Comparison of ENCODE assay signal across 8 mouse cellular contexts in the genomic region with DNA sequence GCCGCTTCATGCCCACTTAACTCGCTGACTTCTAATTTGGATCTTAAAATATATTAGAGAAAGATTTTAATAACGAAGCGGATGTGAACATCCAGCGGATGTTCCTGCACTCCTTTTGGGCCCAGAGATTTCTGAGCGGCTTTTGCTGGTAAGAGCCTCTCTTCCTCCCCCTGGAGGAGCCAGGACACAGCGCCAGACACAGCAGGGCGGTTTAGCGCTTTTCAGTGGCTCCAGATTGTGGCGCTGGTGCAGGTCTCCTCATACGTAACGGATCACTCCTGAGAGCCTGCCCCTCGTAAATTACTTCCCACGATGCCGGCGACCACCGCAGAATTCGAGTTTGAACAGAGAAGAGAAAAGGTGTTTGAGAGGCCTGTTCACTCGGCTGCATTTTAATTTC. TPM values are rescaled to one million over a fixed set of nuclear protein-coding genes. Genes with fewer than 3 reads are reported as not detected.
DNase-seq lines count a peak whose midpoint lies in the region; ATAC-seq lines count a peak whose summit lies in the region.

No protein-coding gene starts in this region.

- peak; percentile 41 for DNase-seq in layer of hippocampus, adult 11-12 months (ENCODE audit: low spot score)
- no peak for DNase-seq in layer of hippocampus, adult 9-10 months (ENCODE audit: low spot score)
- peak; percentile 53 to 64 for DNase-seq in heart, postnatal 10 days
- DNase-seq in kidney, postnatal 25 days = peak; percentile 70 to 79

- H3K4me2 ChIP-seq in embryonic facial prominence, embryonic 12.5 days (replicated peaks) = peak overlapping the region; percentile 50
- peak overlapping the region; percentile 17; the same call in 1 of the 2 replicates for H3K4me2 ChIP-seq in liver, embryonic 16.5 days (ENCODE audit: low read depth, low read length)
- peak overlapping the region; percentile 50 for H3K4me2 ChIP-seq in neural tube, embryonic 15.5 days

- WGBS in embryonic facial prominence, embryonic 12.5 days = 2% methylated on average over 19 of the region's 19 CpGs
- WGBS in liver, embryonic 16.5 days (ENCODE audit: insufficient replicate concordance) = 5% methylated on average over 19 of the region's 19 CpGs
- WGBS in neural tube, embryonic 15.5 days = under 1% methylated on average over 19 of the region's 19 CpGs

- intact Hi-C loops in heart, postnatal 10 days (cut with DNase I) = no loop called here

- ATAC-seq in embryonic facial prominence, embryonic 12.5 days (ENCODE audit: insufficient number of reproducible peaks, insufficient read depth, low FRiP score, low TSS enrichment) = no peak
- ATAC-seq in liver, embryonic 16.5 days (ENCODE audit: low read depth) = no peak
- peak; percentile 87 for ATAC-seq in neural tube, embryonic 15.5 days (ENCODE audit: low FRiP score)
- no peak for ATAC-seq in erythroblast, adult 5-6 weeks (replicated peaks; ENCODE audit: low FRiP score, poor library complexity, severe bottlenecking)

- no peak overlapping the region; the same call in 1 of the 2 replicates for H3K9ac ChIP-seq in embryonic facial prominence, embryonic 12.5 days
- no peak overlapping the region for H3K9ac ChIP-seq in liver, embryonic 16.5 days (ENCODE audit: low read depth, low read length)
- peak overlapping the region; percentile 37; the same call in 1 of the 2 replicates for H3K9ac ChIP-seq in neural tube, embryonic 15.5 days (replicated peaks)

- H3K4me1 ChIP-seq in embryonic facial prominence, embryonic 12.5 days = peaks cover 4% of the 10 kb centered on the region; the same call in 1 of the 2 replicates
- H3K4me1 ChIP-seq in liver, embryonic 16.5 days (ENCODE audit: control insufficient read depth, low read depth, low read length) = no peaks in the 10 kb centered on the region
- peaks cover 65% of the 10 kb centered on the region for H3K4me1 ChIP-seq in neural tube, embryonic 15.5 days

- H3K4me3 ChIP-seq in embryonic facial prominence, embryonic 12.5 days = peak overlapping the region; percentile 22
- H3K4me3 ChIP-seq in liver, embryonic 16.5 days (ENCODE audit: low read depth, low read length) = no peak overlapping the region
- H3K4me3 ChIP-seq in neural tube, embryonic 15.5 days (replicated peaks) = peak overlapping the region; percentile 19

- peaks cover 20% of the 10 kb centered on the region; the same call in 1 of the 2 replicates for H3K27me3 ChIP-seq in embryonic facial prominence, embryonic 12.5 days
- peaks cover 11% of the 10 kb centered on the region for H3K27me3 ChIP-seq in liver, embryonic 16.5 days (ENCODE audit: control insufficient read depth, insufficient read depth, low read depth, low read length)
- no peaks in the 10 kb centered on the region for H3K27me3 ChIP-seq in neural tube, embryonic 15.5 days (replicated peaks)

- H3K36me3 ChIP-seq in embryonic facial prominence, embryonic 12.5 days = no peaks in the 10 kb centered on the region
- H3K36me3 ChIP-seq in liver, embryonic 16.5 days (ENCODE audit: control insufficient read depth, insufficient read depth) = no peaks in the 10 kb centered on the region
- H3K36me3 ChIP-seq in neural tube, embryonic 15.5 days = no peaks in the 10 kb centered on the region

- no peaks in the 10 kb centered on the region for H3K9me3 ChIP-seq in embryonic facial prominence, embryonic 12.5 days
- no peaks in the 10 kb centered on the region for H3K9me3 ChIP-seq in liver, embryonic 16.5 days (replicated peaks; ENCODE audit: control insufficient read depth, low read length)
- no peaks in the 10 kb centered on the region for H3K9me3 ChIP-seq in neural tube, embryonic 15.5 days (replicated peaks)

- H3K27ac ChIP-seq in embryonic facial prominence, embryonic 12.5 days = no peak overlapping the region
- no peak overlapping the region for H3K27ac ChIP-seq in liver, embryonic 16.5 days (ENCODE audit: low read length)
- peak overlapping the region; percentile 90 for H3K27ac ChIP-seq in neural tube, embryonic 15.5 days (replicated peaks)

RNA-seq across cellular contexts. Expression of gene Snx11, which starts 41.5 kb away (rescaled TPM):
- polyA plus RNA-seq in embryonic facial prominence, embryonic 12.5 days (2016; fragmentation: Nextera tagmentation; extraction: Ambion mirVana) = 27.6 and 28.5 TPM in 2 replicates
- 10 to 100 TPM; 14.6 to 15.1 TPM for total RNA-seq in heart, postnatal 10 days (2021)
- polyA plus RNA-seq in liver, embryonic 16.5 days (2015; fragmentation: Nextera tagmentation; extraction: Ambion mirVana) = 7.1 and 7.7 TPM in 2 replicates
- polyA plus RNA-seq in neural tube, embryonic 15.5 days (2015; fragmentation: Nextera tagmentation; extraction: Ambion mirVana) = 70.4 and 81.7 TPM in 2 replicates
- total RNA-seq in erythroblast, adult 5-6 weeks (2015; ENCODE audit: low replicate concordance) = 1.3 and 12.3 TPM in 2 replicates
- total RNA-seq in erythroblast, adult 5-6 weeks (2017; ENCODE audit: low replicate concordance) = 10.2 and 16.3 TPM in 2 replicates

RNA-seq across cellular contexts. Expression of gene Cbx1, which starts 53.0 kb away (rescaled TPM):
- 160 and 169 TPM in 2 replicates for polyA plus RNA-seq in embryonic facial prominence, embryonic 12.5 days (2016; fragmentation: Nextera tagmentation; extraction: Ambion mirVana)
- 10 to 100 TPM; 46.2 to 59.2 TPM for total RNA-seq in heart, postnatal 10 days (2021)
- polyA plus RNA-seq in liver, embryonic 16.5 days (2015; fragmentation: Nextera tagmentation; extraction: Ambion mirVana) = 24.7 and 26.2 TPM in 2 replicates
- 60.9 and 69.5 TPM in 2 replicates for polyA plus RNA-seq in neural tube, embryonic 15.5 days (2015; fragmentation: Nextera tagmentation; extraction: Ambion mirVana)
- total RNA-seq in erythroblast, adult 5-6 weeks (2015; ENCODE audit: low replicate concordance) = 13.6 and 14.4 TPM in 2 replicates
- 22.0 and 32.9 TPM in 2 replicates for total RNA-seq in erythroblast, adult 5-6 weeks (2017; ENCODE audit: low replicate concordance)
